Mouse (Mus musculus) urinary bladder, adult 2 months (tissue): ENCODE measurements around the gene Pfdn4. TPM values are rescaled to one million over a fixed set of nuclear protein-coding genes. Genes with fewer than 3 reads are reported as not detected.

Experiments
- DNase-seq: peaks from one replicate; pipeline ENCODE4 v3.0.0; 2022; ENCODE audit warnings: low spot score
- polyA plus RNA-seq: library from polyadenylated mRNA; depleted of rRNA; stranded (reverse); fragments of >200 nt; gene quantifications from 2 replicates; pipeline ENCODE4 v1.2.3, GENCODE M21; 2012; rRNA removed

The Pfdn4 gene
- polyA plus RNA-seq, 1 experiment = 31.9 TPM

- DNase-seq = no peak
Measured at GRCm38 (mm10) chr2:170548046-170548445, 51.8 kb downstream of the Pfdn4 start.

- DNase-seq = no peak
Measured at GRCm38 (mm10) chr2:170549146-170549545, 52.9 kb downstream of the Pfdn4 start.

GRCm38 (mm10) chr2:170550240-170550639 is 54.0 kb downstream of the Pfdn4 start:
- DNase-seq = no peak

GRCm38 (mm10) chr2:170552088-170552487 is 55.9 kb downstream of the Pfdn4 start:
- no peak for DNase-seq

- DNase-seq = no peak
Measured at GRCm38 (mm10) chr2:170563956-170564855, 68.0 kb downstream of the Pfdn4 start.

- no peak for DNase-seq
Measured at GRCm38 (mm10) chr2:170564995-170565394, 68.8 kb downstream of the Pfdn4 start.

Other genes with a start within 250 kb of the Pfdn4 start
- gene Bcas1, start 68.6 kb upstream of the Pfdn4 start, polyA plus RNA-seq = 6.9 and 7.5 TPM in 2 replicates
- gene Cyp24a1, start 717 bp downstream of the Pfdn4 start, polyA plus RNA-seq = not detected in 2 replicates
- not detected in 2 replicates for gene 4930470P17Rik, start 105.6 kb downstream of the Pfdn4 start, polyA plus RNA-seq
- gene Dok5, start 235.4 kb downstream of the Pfdn4 start, polyA plus RNA-seq = 0.28 and 0.39 TPM in 2 replicates